Mouse (Mus musculus): Measurements from ENCODE around the gene Bex6.
"Not testable (repeated sequence)": the region's sequence is repeated elsewhere in the genome, so short reads cannot be mapped to it uniquely, and the experiment has no call there.

Bex6 gene

GRCm38 (mm10) chr16:32171031-32171731, 8.4 kb upstream of the Bex6 start:
- ATAC-seq (ENCODE audit: insufficient number of reproducible peaks, low FRiP score, low TSS enrichment), result no peak

GRCm38 (mm10) chr16:32173401-32173800, 6.2 kb upstream of the Bex6 start:
- ATAC-seq (ENCODE audit: insufficient number of reproducible peaks, low FRiP score, low TSS enrichment), result no peak

GRCm38 (mm10) chr16:32174340-32175005, 5.2 kb upstream of the Bex6 start:
- ATAC-seq (ENCODE audit: insufficient number of reproducible peaks, low FRiP score, low TSS enrichment), result no peak

GRCm38 (mm10) chr16:32175029-32175428, 4.6 kb upstream of the Bex6 start:
- no peak for ATAC-seq (ENCODE audit: insufficient number of reproducible peaks, low FRiP score, low TSS enrichment)

GRCm38 (mm10) chr16:32176896-32177686, 2.5 kb upstream of the Bex6 start:
- no peak for ATAC-seq (ENCODE audit: insufficient number of reproducible peaks, low FRiP score, low TSS enrichment)

GRCm38 (mm10) chr16:32186056-32186455, 6.4 kb downstream of the Bex6 start:
- peak; percentile 80; the same call in 1 of the 2 replicates for ATAC-seq (ENCODE audit: insufficient number of reproducible peaks, low FRiP score, low TSS enrichment)

GRCm38 (mm10) chr16:32189109-32189508, 9.5 kb downstream of the Bex6 start:
- ATAC-seq (ENCODE audit: insufficient number of reproducible peaks, low FRiP score, low TSS enrichment), result no peak

- ATAC-seq (ENCODE audit: insufficient number of reproducible peaks, low FRiP score, low TSS enrichment), result no peak
Measured at GRCm38 (mm10) chr16:32190011-32190441, 10.4 kb downstream of the Bex6 start.

- ATAC-seq (ENCODE audit: insufficient number of reproducible peaks, low FRiP score, low TSS enrichment), result no peak
Measured at GRCm38 (mm10) chr16:32200256-32201003, 20.8 kb downstream of the Bex6 start.

- no peak for ATAC-seq (ENCODE audit: insufficient number of reproducible peaks, low FRiP score, low TSS enrichment)
Measured at GRCm38 (mm10) chr16:32201004-32201325, 21.3 kb downstream of the Bex6 start.

GRCm38 (mm10) chr16:32202681-32203080, 23.1 kb downstream of the Bex6 start:
- no peak; the same call in 1 of the 2 replicates for ATAC-seq (ENCODE audit: insufficient number of reproducible peaks, low FRiP score, low TSS enrichment)

- no peak for ATAC-seq (ENCODE audit: insufficient number of reproducible peaks, low FRiP score, low TSS enrichment)
Measured at GRCm38 (mm10) chr16:32204902-32205301, 25.3 kb downstream of the Bex6 start.

GRCm38 (mm10) chr16:32214156-32214555, 34.5 kb downstream of the Bex6 start:
- ATAC-seq (ENCODE audit: insufficient number of reproducible peaks, low FRiP score, low TSS enrichment), result no peak

- no peak for ATAC-seq (ENCODE audit: insufficient number of reproducible peaks, low FRiP score, low TSS enrichment)
Measured at GRCm38 (mm10) chr16:32214804-32215576, 35.4 kb downstream of the Bex6 start.

GRCm38 (mm10) chr16:32221803-32222202, 42.2 kb downstream of the Bex6 start:
- ATAC-seq (ENCODE audit: insufficient number of reproducible peaks, low FRiP score, low TSS enrichment), result no peak

- ATAC-seq (ENCODE audit: insufficient number of reproducible peaks, low FRiP score, low TSS enrichment), result no peak
Measured at GRCm38 (mm10) chr16:32222399-32222798, 42.8 kb downstream of the Bex6 start.

- not testable (repeated sequence) for ATAC-seq (ENCODE audit: insufficient number of reproducible peaks, low FRiP score, low TSS enrichment)
Measured at GRCm38 (mm10) chr16:32232050-32232449, 52.4 kb downstream of the Bex6 start.

Data from cerebellum, adult (tissue).